Mouse (Mus musculus) urinary bladder, adult 2 months (tissue): Measurements from ENCODE around the gene Olfr676. TPM values are rescaled to one million over a fixed set of nuclear protein-coding genes. Genes with fewer than 3 reads are reported as not detected.
"Not testable (repeated sequence)": the region's sequence is repeated elsewhere in the genome, so short reads cannot be mapped to it uniquely, and the experiment has no call there.

Experiments
- DNase-seq: peaks from one replicate; pipeline ENCODE4 v3.0.0; 2022; ENCODE audit warnings: low spot score
- polyA plus RNA-seq: library from polyadenylated mRNA; depleted of rRNA; stranded (reverse); fragments of >200 nt; gene quantifications from 2 replicates; pipeline ENCODE4 v1.2.3, GENCODE M21; 2012; rRNA removed

Gene Olfr676
- polyA plus RNA-seq, result not detected in 2 replicates

DNA sequence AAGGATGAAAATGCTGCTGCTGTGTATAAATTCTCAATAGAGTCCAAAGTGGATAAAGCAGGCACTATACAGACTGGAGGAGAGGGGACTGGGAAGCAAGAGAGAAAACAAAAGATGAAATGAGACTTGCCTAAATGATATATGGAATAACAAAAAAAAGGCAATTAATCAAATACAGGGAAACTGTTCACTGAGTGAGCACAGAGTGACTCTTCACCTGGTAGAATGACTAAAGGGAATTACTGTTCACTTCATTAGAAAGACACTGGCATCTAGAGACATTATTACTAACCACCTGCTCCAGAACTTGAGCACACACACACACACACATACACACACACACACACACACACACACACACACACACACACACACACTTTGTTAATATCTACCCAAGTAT, at the start of gene Olfr676:
Olfr676 (plus strand) TSS at position 301 of the 400 bp plus-strand sequence.
- no peak for DNase-seq

GRCm38 (mm10) chr7:105001929-105002328, 30.6 kb upstream of the Olfr676 start, which contains the start of gene Olfr672:
Gene Olfr672 (minus strand): TSS chr7:105002029.
- no peak for DNase-seq

DNA sequence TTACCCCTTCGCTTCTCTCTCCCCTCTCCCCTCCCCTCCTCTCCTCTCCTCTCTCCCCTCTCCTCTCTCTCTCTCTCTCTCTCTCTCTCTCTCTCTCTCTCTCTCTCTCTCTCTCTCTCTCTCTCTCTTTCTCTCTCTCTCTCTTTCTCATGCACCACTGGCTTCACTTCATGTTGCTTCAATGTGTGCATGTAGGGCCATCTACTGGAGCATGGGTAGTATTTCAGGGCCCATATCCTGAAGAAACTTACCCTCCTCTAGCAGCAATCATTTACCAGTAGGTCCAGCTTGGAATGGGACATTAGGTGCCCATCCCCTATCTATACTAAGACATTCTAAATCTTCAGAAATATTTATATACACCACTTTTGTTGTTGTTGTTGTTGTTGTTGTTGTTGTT, 10.0 kb upstream of the Olfr676 start:
- DNase-seq, result no peak

- no peak for DNase-seq
These were observed 4.1 kb upstream of the Olfr676 start, which contains the start of gene Olfr675 for GRCm38 (mm10) chr7:105028360-105028759. Gene Olfr675 (minus strand): TSS chr7:105028460.

- not testable (repeated sequence) for DNase-seq
These were observed 1.3 kb downstream of the Olfr676 start for GRCm38 (mm10) chr7:105033836-105034235.

- DNase-seq, result no peak
These were observed 26.5 kb downstream of the Olfr676 start for GRCm38 (mm10) chr7:105058951-105059350.

GRCm38 (mm10) chr7:105064175-105064574, 31.7 kb downstream of the Olfr676 start, which contains the start of gene Olfr678:
Gene Olfr678 (plus strand): TSS chr7:105064475.
- DNase-seq, result no peak

GRCm38 (mm10) chr7:105080905-105081304, 48.4 kb downstream of the Olfr676 start, which contains the start of gene Olfr679:
Gene Olfr679 (plus strand): TSS chr7:105081205.
- no peak for DNase-seq

Other genes starting within 250 kb of the Olfr676 start
- gene Usp17lb, start 190.1 kb upstream of the Olfr676 start, polyA plus RNA-seq, result not detected in 2 replicates
- gene Usp17la, start 175.7 kb upstream of the Olfr676 start, polyA plus RNA-seq, result not detected in 2 replicates
- not detected in 2 replicates for gene Olfr665, start 154.7 kb upstream of the Olfr676 start, polyA plus RNA-seq
- not detected in 2 replicates for gene Olfr666, start 136.7 kb upstream of the Olfr676 start, polyA plus RNA-seq
- gene Olfr667, start 111.2 kb upstream of the Olfr676 start, polyA plus RNA-seq, result not detected in 2 replicates
- gene Olfr668, start 104.6 kb upstream of the Olfr676 start, polyA plus RNA-seq, result not detected in 2 replicates
- gene Olfr669, start 98.5 kb upstream of the Olfr676 start, polyA plus RNA-seq, result not detected in 2 replicates
- not detected in 2 replicates for gene Olfr670, start 70.1 kb upstream of the Olfr676 start, polyA plus RNA-seq
- gene Olfr671, start 53.6 kb upstream of the Olfr676 start, polyA plus RNA-seq, result not detected in 2 replicates
- gene Olfr672, start 30.7 kb upstream of the Olfr676 start, polyA plus RNA-seq, result not detected in 2 replicates
- gene Olfr675, start 4.2 kb upstream of the Olfr676 start, polyA plus RNA-seq, result not detected in 2 replicates
- not detected in 2 replicates for gene Olfr677, start 18.7 kb downstream of the Olfr676 start, polyA plus RNA-seq
- not detected in 2 replicates for gene Olfr678, start 31.8 kb downstream of the Olfr676 start, polyA plus RNA-seq
- gene Olfr679, start 48.5 kb downstream of the Olfr676 start, polyA plus RNA-seq, result not detected in 2 replicates
- not detected in 2 replicates for gene Olfr680-ps1, start 60.1 kb downstream of the Olfr676 start, polyA plus RNA-seq
- not detected in 2 replicates for gene Olfr681, start 84.1 kb downstream of the Olfr676 start, polyA plus RNA-seq
- gene Olfr683, start 114.3 kb downstream of the Olfr676 start, polyA plus RNA-seq, result not detected in 2 replicates
- not detected in 2 replicates for gene Olfr684, start 131.0 kb downstream of the Olfr676 start, polyA plus RNA-seq
- gene Olfr685, start 153.3 kb downstream of the Olfr676 start, polyA plus RNA-seq, result not detected in 2 replicates
- not detected in 2 replicates for gene Olfr686, start 174.8 kb downstream of the Olfr676 start, polyA plus RNA-seq